ENCODE assay signal across 9 mouse cellular contexts in the genomic region with DNA sequence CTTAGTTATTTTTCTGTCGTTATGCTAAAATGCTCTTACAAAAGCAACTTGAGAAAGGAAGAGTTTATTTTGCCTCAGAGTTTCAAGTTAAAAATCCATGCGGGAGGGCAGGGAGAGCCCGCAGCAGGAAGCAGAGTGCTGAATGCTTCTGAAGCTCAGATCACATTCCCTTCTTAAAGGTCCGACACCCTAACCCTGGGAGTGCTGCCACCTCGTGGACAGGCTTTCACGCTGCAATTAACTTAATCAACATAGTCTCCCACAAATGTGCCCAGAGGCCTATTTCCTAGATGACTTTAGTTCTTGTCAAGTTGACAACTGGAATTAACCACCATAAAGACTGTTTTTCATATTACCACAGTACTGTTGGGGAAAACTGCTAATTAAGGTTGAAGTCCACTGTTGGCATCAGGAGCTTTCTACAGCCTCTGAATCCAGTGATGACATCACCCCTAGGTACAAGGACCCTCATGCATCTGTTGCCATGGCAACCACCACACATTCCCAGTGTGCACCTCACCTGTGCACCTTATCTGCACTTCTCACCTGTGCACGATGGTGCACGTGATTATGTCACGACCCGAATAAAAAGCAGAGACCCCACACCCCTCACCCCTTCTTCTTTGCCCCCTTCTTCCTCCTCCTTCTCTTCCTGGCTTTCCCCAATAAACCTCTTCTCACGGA. TPM values are rescaled to one million over a fixed set of nuclear protein-coding genes. Genes with fewer than 3 reads are reported as not detected.
DNase-seq lines count a peak whose midpoint lies in the region; ATAC-seq and TF ChIP-seq lines count a peak whose summit lies in the region.
"Had no signal": no experiment of that assay in that cellular context is flagged by ENCODE, and none has a peak within 500 bp of the region (broad histone marks: within the 10 kb centered on the region; RNA-seq: fewer than 3 reads in every experiment).

No protein-coding gene starts in this region.

- TF ChIP-seq POLR2A in ES-Bruce4 (IDR thresholded peaks at IDR 0.05; ENCODE audit: insufficient read depth, low read length) = no peak

- H3K9ac ChIP-seq in intestine, embryonic 14.5 days (ENCODE audit: low read length) = no peak overlapping the region
- H3K9ac ChIP-seq in intestine, embryonic 15.5 days = no peak overlapping the region
- no peak overlapping the region for H3K9ac ChIP-seq in ES-Bruce4 (ENCODE audit: low read depth, poor library complexity, severe bottlenecking)
- no peak overlapping the region for H3K9ac ChIP-seq in stomach, postnatal 0 days (ENCODE audit: low read length)

- DNase-seq in intestine, embryonic 14.5 days (ENCODE audit: low spot score) = peak; percentile 69
- DNase-seq in c-Kit-positive CD71-positive TER-119-positive erythroid progenitor cells, embryonic 14.5 days (ENCODE audit: low spot score) = peak; percentile 72
- peak; percentile 73 for DNase-seq in forelimb bud, embryonic 11.5 days (ENCODE audit: low read depth, low spot score)
- peak; percentile 39 for DNase-seq in large intestine, adult 2 months (ENCODE audit: low read depth, low spot score)
- peak; percentile 76 for DNase-seq in stomach, postnatal 0 days (ENCODE audit: low spot score)

- H3K4me2 ChIP-seq in intestine, embryonic 14.5 days (ENCODE audit: low read length) = no peak overlapping the region
- H3K4me2 ChIP-seq in intestine, embryonic 15.5 days (replicated peaks) = no peak overlapping the region
- H3K4me2 ChIP-seq in stomach, postnatal 0 days (replicated peaks; ENCODE audit: low read depth) = no peak overlapping the region

- TF ChIP-seq EP300 in ES-Bruce4 (IDR thresholded peaks at IDR 0.05; ENCODE audit: insufficient read depth, low read depth, low read length) = no peak
- TF ChIP-seq EP300 in stomach, postnatal 0 days (optimal IDR thresholded peaks at IDR 0.05) = no peak

- no peaks in the 10 kb centered on the region for H3K4me1 ChIP-seq in intestine, embryonic 14.5 days (replicated peaks; ENCODE audit: control insufficient read depth, insufficient read depth, low read length)
- H3K4me1 ChIP-seq in intestine, embryonic 15.5 days (replicated peaks) = no peaks in the 10 kb centered on the region
- H3K4me1 ChIP-seq in ES-Bruce4 (ENCODE audit: control insufficient read depth, insufficient read depth, low read length) = no peaks in the 10 kb centered on the region
- H3K4me1 ChIP-seq in stomach, postnatal 0 days (replicated peaks; ENCODE audit: control insufficient read depth, insufficient read depth) = no peaks in the 10 kb centered on the region

- TF ChIP-seq CTCF in ES-Bruce4 (IDR thresholded peaks at IDR 0.05; ENCODE audit: low read depth, low read length) = peak; percentile 94
- peak; percentile 84 for TF ChIP-seq CTCF in stomach, postnatal 0 days (IDR thresholded peaks at IDR 0.05; ENCODE audit: low read depth)

- H3K36me3 ChIP-seq in intestine, embryonic 14.5 days (ENCODE audit: control insufficient read depth, insufficient read depth, low read length) = no peaks in the 10 kb centered on the region
- no peaks in the 10 kb centered on the region for H3K36me3 ChIP-seq in intestine, embryonic 15.5 days
- H3K36me3 ChIP-seq in ES-Bruce4 (ENCODE audit: control insufficient read depth, insufficient read depth, low read length, poor library complexity, severe bottlenecking) = no peaks in the 10 kb centered on the region
- H3K36me3 ChIP-seq in stomach, postnatal 0 days (ENCODE audit: control insufficient read depth, insufficient read depth, low read length) = no peaks in the 10 kb centered on the region; the same call in 1 of the 2 replicates

- H3K9me3 ChIP-seq in intestine, embryonic 14.5 days (ENCODE audit: control insufficient read depth, low read length) = no peaks in the 10 kb centered on the region
- no peaks in the 10 kb centered on the region for H3K9me3 ChIP-seq in intestine, embryonic 15.5 days
- no peaks in the 10 kb centered on the region for H3K9me3 ChIP-seq in ES-Bruce4 (replicated peaks; ENCODE audit: control insufficient read depth, insufficient read depth, low read length, poor library complexity, severe bottlenecking)
- H3K9me3 ChIP-seq in stomach, postnatal 0 days (ENCODE audit: control insufficient read depth, low read length) = no peaks in the 10 kb centered on the region

- peaks cover 7% of the 10 kb centered on the region; the same call in 1 of the 2 replicates for H3K27me3 ChIP-seq in intestine, embryonic 14.5 days (replicated peaks; ENCODE audit: control insufficient read depth, insufficient read depth, low read length)
- peaks cover 7% of the 10 kb centered on the region for H3K27me3 ChIP-seq in intestine, embryonic 15.5 days (replicated peaks)
- H3K27me3 ChIP-seq in ES-Bruce4 (ENCODE audit: control insufficient read depth, insufficient read depth, low read length, poor library complexity, severe bottlenecking) = no peaks in the 10 kb centered on the region
- no peaks in the 10 kb centered on the region for H3K27me3 ChIP-seq in stomach, postnatal 0 days (ENCODE audit: control insufficient read depth, insufficient read depth, low read length)

- H3K27ac ChIP-seq in intestine, embryonic 14.5 days (ENCODE audit: low read depth) = no peak overlapping the region
- no peak overlapping the region for H3K27ac ChIP-seq in intestine, embryonic 15.5 days
- H3K27ac ChIP-seq in ES-Bruce4 (ENCODE audit: insufficient read depth, low read length) = no peak overlapping the region
- H3K27ac ChIP-seq in stomach, postnatal 0 days (replicated peaks) = no peak overlapping the region

- WGBS in intestine, embryonic 14.5 days = 42% methylated on average over 11 of the region's 11 CpGs
- whole genome bisulfite sequencing in intestine, embryonic 15.5 days = 34% methylated on average over 11 of the region's 11 CpGs
- WGBS in large intestine, adult 2 months = 37% methylated on average over 11 of the region's 11 CpGs
- WGBS in stomach, postnatal 0 days = 36% methylated on average over 11 of the region's 11 CpGs

- no peak overlapping the region for H3K4me3 ChIP-seq in intestine, embryonic 14.5 days (ENCODE audit: low read depth, low read length)
- H3K4me3 ChIP-seq in intestine, embryonic 15.5 days (replicated peaks) = no peak overlapping the region
- H3K4me3 ChIP-seq in ES-Bruce4 (ENCODE audit: low read depth, low read length) = no peak overlapping the region
- H3K4me3 ChIP-seq in stomach, postnatal 0 days (ENCODE audit: low read depth, low read length) = no peak overlapping the region
- H3K4me3 ChIP-seq: erythroblast, embryonic 14.5 days had no signal

- 0 out of 2 replicates have a peak, but pooled peaks have one; percentile 36 for ATAC-seq in intestine, embryonic 14.5 days (replicated peaks; ENCODE audit: low FRiP score, low TSS enrichment, low read depth)
- no peak for ATAC-seq in intestine, embryonic 15.5 days
- peak; percentile 97 for ATAC-seq in megakaryocyte progenitor cell, adult 5-6 weeks (replicated peaks; ENCODE audit: poor library complexity)
- ATAC-seq in stomach, postnatal 0 days (ENCODE audit: low FRiP score, low TSS enrichment) = no peak

RNA-seq across cellular contexts. Expression of gene Tomm7, which starts 17.5 kb away (rescaled TPM):
- 141 and 152 TPM in 2 replicates for polyA plus RNA-seq in intestine, embryonic 14.5 days (2014; fragmentation: Nextera tagmentation; extraction: Ambion mirVana)
- polyA plus RNA-seq in intestine, embryonic 15.5 days (2015; fragmentation: Nextera tagmentation; extraction: Ambion mirVana) = 132 and 141 TPM in 2 replicates
- 101 and 113 TPM in 2 replicates for polyA plus RNA-seq in ES-Bruce4 (2011; ENCODE audit: insufficient read depth, insufficient read length, low read depth, missing spikeins)
- 45.0 and 45.3 TPM in 2 replicates for polyA plus RNA-seq in large intestine, adult 2 months (2012; rRNA removed)
- 81.3 and 98.8 TPM in 2 replicates for total RNA-seq in megakaryocyte progenitor cell, adult 5-6 weeks (2015)
- total RNA-seq in megakaryocyte progenitor cell, adult 5-6 weeks (2017) = 288 and 310 TPM in 2 replicates
- 111 and 117 TPM in 2 replicates for polyA plus RNA-seq in stomach, postnatal 0 days (2015; fragmentation: Nextera tagmentation; extraction: Ambion mirVana)

RNA-seq across cellular contexts. Expression of gene Rint1, which starts 39.0 kb away (rescaled TPM):
- 29.6 and 31.1 TPM in 2 replicates for polyA plus RNA-seq in intestine, embryonic 14.5 days (2014; fragmentation: Nextera tagmentation; extraction: Ambion mirVana)
- 31.8 and 34.9 TPM in 2 replicates for polyA plus RNA-seq in intestine, embryonic 15.5 days (2015; fragmentation: Nextera tagmentation; extraction: Ambion mirVana)
- polyA plus RNA-seq in ES-Bruce4 (2011; ENCODE audit: insufficient read depth, insufficient read length, low read depth, missing spikeins) = 29.6 and 33.2 TPM in 2 replicates
- polyA plus RNA-seq in large intestine, adult 2 months (2012; rRNA removed) = 6.3 and 11.1 TPM in 2 replicates
- 18.9 and 20.8 TPM in 2 replicates for total RNA-seq in megakaryocyte progenitor cell, adult 5-6 weeks (2015)
- 27.5 and 28.0 TPM in 2 replicates for total RNA-seq in megakaryocyte progenitor cell, adult 5-6 weeks (2017)
- 28.9 and 30.0 TPM in 2 replicates for polyA plus RNA-seq in stomach, postnatal 0 days (2015; fragmentation: Nextera tagmentation; extraction: Ambion mirVana)

RNA-seq across cellular contexts. Expression of gene Pus7, which starts 43.0 kb away (rescaled TPM):
- polyA plus RNA-seq in intestine, embryonic 14.5 days (2014; fragmentation: Nextera tagmentation; extraction: Ambion mirVana) = 36.3 and 44.2 TPM in 2 replicates
- 30.5 and 31.5 TPM in 2 replicates for polyA plus RNA-seq in intestine, embryonic 15.5 days (2015; fragmentation: Nextera tagmentation; extraction: Ambion mirVana)
- 62.2 and 68.6 TPM in 2 replicates for polyA plus RNA-seq in ES-Bruce4 (2011; ENCODE audit: insufficient read depth, insufficient read length, low read depth, missing spikeins)
- 3.8 and 4.2 TPM in 2 replicates for polyA plus RNA-seq in large intestine, adult 2 months (2012; rRNA removed)
- 40.3 and 42.9 TPM in 2 replicates for total RNA-seq in megakaryocyte progenitor cell, adult 5-6 weeks (2015)
- 45.5 and 60.3 TPM in 2 replicates for total RNA-seq in megakaryocyte progenitor cell, adult 5-6 weeks (2017)
- polyA plus RNA-seq in stomach, postnatal 0 days (2015; fragmentation: Nextera tagmentation; extraction: Ambion mirVana) = 13.5 and 13.8 TPM in 2 replicates

Comparison
In these comparisons a context has a peak if more than half of its experiments do, and no peak if none do; other contexts are left out.
1. ATAC-seq: peak in intestine, embryonic 14.5 days (single experiment) and megakaryocyte progenitor cell, adult 5-6 weeks (single experiment); none in intestine, embryonic 15.5 days (single experiment) and stomach, postnatal 0 days (single experiment).
2. Peak in every context shown above with its lines, with median percentiles within 50 percentile points of each other: DNase-seq.